Mouse (Mus musculus): Measurements from ENCODE around the gene Pjvk.

Gene Pjvk

DNA sequence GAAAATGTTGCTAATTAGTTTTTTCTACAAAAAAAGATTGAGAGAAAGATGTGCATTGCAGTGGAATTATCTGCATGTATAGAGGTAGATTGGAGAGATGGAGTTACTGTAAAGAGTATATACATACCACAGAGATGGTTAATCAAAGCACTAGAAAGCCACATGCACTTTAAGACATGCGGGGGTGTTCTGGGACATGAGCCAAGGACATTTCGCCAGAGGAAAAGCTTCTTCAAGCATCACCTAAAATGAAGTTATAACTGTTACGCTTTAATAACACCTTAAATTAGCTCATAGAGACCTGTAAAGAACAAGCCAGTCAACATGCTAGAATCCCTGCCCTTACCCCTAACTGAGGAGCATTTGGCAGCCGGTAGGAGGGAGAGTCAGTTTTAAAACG is 18.9 kb downstream of the Pjvk start:
- in situ Hi-C loops (cut with MboI) = no loop called here

DNA sequence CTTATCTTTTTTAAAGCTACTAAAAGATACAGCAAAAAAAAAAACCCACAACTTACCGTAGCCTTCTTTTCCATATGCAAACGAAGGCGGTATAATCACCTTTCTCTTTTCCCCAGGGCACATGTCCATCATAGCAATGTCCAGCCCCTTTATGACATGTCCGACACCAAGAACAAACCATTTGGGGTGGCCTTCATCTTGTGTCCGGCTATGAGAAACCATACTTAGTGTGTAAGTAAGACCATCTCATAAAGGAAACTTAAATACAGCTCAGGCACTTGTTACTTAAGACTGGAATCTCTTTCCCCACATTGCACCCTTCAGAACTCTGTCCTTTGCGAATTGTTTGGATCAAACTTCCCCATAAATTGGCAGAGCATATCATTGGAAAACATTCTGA is 23.4 kb downstream of the Pjvk start:
- in situ Hi-C loops (cut with MboI) = no loop called here

DNA sequence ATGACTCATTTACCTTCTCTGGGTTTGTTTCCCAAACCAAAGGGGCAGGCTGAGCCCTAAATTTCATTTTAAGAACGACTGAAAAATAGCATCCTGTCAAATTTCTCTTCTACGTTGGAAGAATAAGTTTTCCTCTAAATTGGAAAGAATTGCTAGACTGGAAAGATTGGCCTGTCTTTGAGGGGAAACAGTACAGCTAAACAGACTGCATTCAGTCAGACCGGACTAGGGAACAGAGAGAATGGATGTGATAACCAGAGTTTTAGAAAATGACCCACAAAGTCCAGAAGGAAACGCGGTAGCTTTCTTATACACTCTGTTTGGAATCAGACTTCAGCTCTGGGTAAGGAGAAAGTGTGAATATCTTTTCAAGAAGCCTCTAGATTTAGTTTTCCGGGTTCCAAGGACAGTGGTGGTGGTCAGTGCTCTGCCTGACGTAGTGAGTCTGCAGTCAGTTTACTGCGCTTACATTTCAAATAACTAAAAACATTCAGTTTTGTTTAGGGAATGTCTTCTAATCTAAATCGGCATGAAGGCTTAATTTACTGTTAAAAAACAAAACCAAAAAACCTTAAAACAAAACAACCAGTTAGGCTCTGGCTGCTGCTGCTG is 24.0 kb downstream of the Pjvk start:
- in situ Hi-C loops (cut with MboI) = no loop called here

DNA sequence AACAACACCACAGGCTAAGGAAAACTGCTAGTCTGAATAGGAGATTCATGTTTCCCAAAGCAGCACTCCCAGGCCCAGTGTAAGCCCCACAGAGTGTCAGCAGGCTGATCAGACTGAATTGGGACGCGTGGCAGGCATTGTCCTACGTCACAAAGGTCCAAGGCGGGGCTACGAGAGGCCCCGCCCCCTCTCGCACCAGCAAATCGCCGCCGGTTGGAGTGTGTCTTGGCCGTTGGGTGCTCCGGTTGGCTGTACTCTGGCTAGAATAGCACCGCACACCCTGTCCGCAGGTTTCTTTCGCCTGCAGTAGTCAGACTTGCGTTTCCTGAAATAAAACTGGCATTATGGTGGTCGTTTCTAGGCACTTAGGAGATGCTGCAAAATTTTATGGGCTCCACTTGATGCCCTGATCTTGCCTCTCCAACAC is 24.7 kb downstream of the Pjvk start, which contains the start of gene Fkbp7:
TSS of gene Fkbp7 (minus strand) at position 151 of the 427 bp plus-strand sequence.
- in situ Hi-C loops (cut with MboI) = no loop called here

GRCm38 (mm10) chr2:76673472-76674081 is 25.3 kb downstream of the Pjvk start:
- in situ Hi-C loops (cut with MboI) = no loop called here

GRCm38 (mm10) chr2:76674725-76675427 is 26.6 kb downstream of the Pjvk start, which contains the start of gene Plekha3:
Gene Plekha3, plus strand, starts transcription at chr2:76675281.
- in situ Hi-C loops (cut with MboI) = no loop called here

GRCm38 (mm10) chr2:76675451-76675850 is 27.2 kb downstream of the Pjvk start:
- in situ Hi-C loops (cut with MboI) = no loop called here

GRCm38 (mm10) chr2:76675949-76676348 is 27.7 kb downstream of the Pjvk start:
- in situ Hi-C loops (cut with MboI) = no loop called here

GRCm38 (mm10) chr2:76676401-76677226 is 28.3 kb downstream of the Pjvk start:
- in situ Hi-C loops (cut with MboI) = no loop called here

GRCm38 (mm10) chr2:76682301-76682700 is 34.0 kb downstream of the Pjvk start:
- in situ Hi-C loops (cut with MboI) = no loop called here

- in situ Hi-C loops (cut with MboI) = no loop called here
Observed at GRCm38 (mm10) chr2:76686986-76687385, 38.7 kb downstream of the Pjvk start.

- in situ Hi-C loops (cut with MboI) = no loop called here
Observed at GRCm38 (mm10) chr2:76687608-76688007, 39.3 kb downstream of the Pjvk start.

- in situ Hi-C loops (cut with MboI) = no loop called here
Observed at GRCm38 (mm10) chr2:76688162-76688561, 39.9 kb downstream of the Pjvk start.

DNA sequence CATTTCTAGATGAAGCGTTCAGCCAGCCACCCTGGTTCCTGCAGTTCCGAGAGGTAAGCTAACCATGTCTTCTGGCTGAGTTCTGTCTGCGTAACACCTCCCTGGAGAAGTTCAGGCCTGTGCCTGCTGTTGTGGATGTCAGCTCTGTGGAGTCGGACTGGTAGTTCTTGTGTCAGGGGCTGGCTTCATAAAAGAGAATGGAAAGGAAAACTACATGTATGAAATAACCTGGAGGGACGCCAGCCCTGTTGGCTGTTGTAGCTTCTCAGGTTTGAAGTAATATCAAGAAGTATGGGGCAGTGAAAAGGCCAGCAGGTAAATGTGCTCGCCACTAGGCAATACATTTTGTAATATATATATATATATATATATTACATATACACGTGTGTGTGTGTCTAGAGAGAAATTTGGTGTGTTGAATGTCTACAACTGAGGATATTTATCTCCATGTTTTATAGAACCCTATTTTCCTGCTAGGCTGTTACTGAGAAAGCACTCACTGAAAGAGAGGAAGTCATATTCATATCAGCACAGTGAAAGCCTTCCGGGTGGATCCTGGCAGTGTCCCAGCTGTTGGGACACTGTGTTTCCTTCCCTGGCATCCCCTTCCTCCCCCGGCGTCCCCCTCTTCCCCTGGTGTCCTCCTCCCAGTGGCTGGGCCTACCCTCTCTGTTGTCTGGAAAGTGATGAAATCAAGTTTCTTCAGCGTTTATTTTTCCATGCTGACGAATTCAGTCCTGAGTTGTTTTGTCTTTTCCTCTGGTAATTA is 42.3 kb downstream of the Pjvk start:
- in situ Hi-C loops (cut with MboI) = no loop called here

GRCm38 (mm10) chr2:76693765-76694164 is 45.5 kb downstream of the Pjvk start:
- in situ Hi-C loops (cut with MboI) = no loop called here

- in situ Hi-C loops (cut with MboI) = no loop called here
Observed at GRCm38 (mm10) chr2:76695290-76695689, 47.0 kb downstream of the Pjvk start.

DNA sequence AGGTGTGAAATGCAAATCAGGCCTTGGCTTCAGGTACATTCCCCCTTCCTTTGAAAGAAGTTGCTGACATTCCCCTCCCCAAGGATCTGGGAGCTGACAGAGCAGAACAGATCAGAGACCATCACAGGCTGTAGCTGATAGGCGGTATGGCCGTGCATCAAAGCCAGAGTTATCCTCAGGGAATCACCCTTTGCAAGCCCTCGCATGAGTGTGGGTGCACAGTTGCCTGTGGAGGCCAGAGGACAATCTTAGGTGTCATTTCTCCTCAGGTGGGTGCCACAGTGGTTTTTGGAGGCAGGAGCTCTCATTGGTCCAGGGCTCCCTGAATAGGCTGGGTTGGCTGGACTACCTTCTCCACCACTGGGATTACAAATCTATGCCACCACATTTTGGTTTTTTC is 53.9 kb downstream of the Pjvk start:
- in situ Hi-C loops (cut with MboI) = no loop called here

GRCm38 (mm10) chr2:76702751-76703150 is 54.5 kb downstream of the Pjvk start:
- in situ Hi-C loops (cut with MboI) = no loop called here

DNA sequence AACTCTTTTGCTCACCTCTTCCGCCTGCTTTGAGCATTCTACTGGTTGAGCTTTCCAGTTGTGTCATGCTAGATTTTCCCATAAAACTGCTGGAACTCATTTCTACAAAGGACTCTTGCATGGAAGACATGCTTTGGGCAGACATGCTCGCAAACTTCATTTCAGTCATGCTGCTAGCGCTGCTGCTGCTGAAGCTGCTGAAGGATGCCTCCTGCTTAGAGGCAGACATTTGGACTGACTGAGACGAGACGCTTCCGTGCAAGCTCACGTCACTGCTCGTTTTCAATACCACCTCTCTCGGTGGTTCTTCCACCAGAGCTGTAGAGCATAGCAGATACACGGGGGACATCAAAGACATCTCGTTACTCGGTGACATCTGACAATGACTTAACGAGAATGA is 57.4 kb downstream of the Pjvk start:
- in situ Hi-C loops (cut with MboI) = no loop called here

Measured in mature B cell (primary cell).